Mouse (Mus musculus) cerebellum, adult 9-11 months (tissue): Measurements from ENCODE around the gene Pgm3.
"Not testable (repeated sequence)": the region's sequence is repeated elsewhere in the genome, so short reads cannot be mapped to it uniquely, and the experiment has no call there.

Experiments
- DNase-seq: peaks from one replicate; pipeline ENCODE4 v3.0.0; 2022

The Pgm3 gene

DNA sequence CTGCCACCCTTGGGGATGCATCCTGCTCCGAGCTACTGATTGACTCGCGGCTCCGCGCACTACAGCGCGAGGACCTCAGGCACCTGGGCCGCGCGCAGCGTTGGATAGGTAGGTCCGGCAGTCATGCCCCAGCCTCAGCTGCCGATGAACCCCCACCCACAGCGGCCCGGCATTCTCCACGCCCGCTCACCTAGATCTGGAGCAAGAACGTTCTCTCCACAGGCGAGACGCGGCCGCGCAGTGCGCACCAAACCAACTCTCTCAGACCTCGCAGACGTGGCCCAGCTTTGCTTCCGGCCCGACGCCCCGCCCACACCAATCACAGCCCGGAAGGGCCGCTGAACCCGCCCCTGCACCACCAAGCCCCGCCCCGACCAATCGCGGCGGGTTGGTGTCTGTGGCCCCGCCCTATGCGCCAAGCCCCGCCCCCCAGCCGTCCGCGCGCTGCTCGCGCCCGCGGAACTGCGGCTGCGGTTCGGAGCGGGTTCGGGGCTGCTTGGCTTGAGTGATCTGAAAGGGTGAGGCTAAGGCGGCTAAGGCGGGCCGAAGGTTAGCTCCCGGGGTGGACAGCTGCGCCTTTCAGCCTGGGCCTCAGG, at the start of gene Pgm3, which contains the start of gene Rwdd2a:
Gene Pgm3 (minus strand): TSS at position 303 of the 596 bp plus-strand sequence.
Gene Rwdd2a (plus strand): TSS at position 452 of the 596 bp plus-strand sequence.
- peak; percentile 97 for DNase-seq

- DNase-seq = no peak
Measured at GRCm38 (mm10) chr9:86619341-86620139, 47.9 kb upstream of the Pgm3 start.

GRCm38 (mm10) chr9:86617837-86618492, 46.3 kb upstream of the Pgm3 start:
- no peak for DNase-seq

- no peak for DNase-seq
Measured at GRCm38 (mm10) chr9:86615765-86616164, 44.1 kb upstream of the Pgm3 start.

DNA sequence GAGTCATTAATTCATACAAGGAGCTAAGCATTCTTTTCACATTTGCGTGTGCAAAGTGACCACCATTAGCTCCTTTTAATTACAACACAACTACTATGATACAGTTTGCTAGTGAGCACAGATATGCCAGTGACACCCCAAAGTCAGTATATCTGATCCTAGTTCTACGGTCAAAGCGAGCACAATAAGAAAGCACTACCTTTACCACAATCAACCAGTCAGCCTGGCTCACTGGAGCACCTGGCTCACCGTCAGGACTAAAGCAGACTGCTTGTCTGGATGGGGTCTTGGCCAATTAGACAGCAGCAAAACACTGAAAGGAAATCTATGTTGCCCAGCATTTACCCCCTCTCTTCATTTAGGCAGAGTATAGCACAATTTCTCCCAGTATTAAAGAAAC, 40.4 kb upstream of the Pgm3 start:
- no peak for DNase-seq

DNA sequence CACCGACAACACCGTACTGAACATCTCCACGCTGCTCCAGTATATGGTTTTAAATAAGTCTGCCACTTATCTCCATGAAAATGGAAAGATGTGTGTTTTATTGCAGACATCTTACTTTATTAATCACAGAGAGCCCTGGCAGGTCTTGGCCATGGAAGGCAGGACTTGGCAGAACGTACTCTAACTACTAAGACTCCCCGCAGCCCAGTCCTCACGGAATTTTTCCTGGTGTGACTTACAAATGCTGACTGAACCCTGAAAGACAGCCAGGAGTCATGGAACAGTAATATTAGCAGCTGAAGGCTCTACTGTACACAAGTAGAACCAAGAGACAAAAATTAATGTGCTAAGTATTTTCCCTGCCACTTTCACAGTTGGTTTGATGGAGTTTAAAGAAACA, 34.1 kb upstream of the Pgm3 start:
- DNase-seq = no peak

DNA sequence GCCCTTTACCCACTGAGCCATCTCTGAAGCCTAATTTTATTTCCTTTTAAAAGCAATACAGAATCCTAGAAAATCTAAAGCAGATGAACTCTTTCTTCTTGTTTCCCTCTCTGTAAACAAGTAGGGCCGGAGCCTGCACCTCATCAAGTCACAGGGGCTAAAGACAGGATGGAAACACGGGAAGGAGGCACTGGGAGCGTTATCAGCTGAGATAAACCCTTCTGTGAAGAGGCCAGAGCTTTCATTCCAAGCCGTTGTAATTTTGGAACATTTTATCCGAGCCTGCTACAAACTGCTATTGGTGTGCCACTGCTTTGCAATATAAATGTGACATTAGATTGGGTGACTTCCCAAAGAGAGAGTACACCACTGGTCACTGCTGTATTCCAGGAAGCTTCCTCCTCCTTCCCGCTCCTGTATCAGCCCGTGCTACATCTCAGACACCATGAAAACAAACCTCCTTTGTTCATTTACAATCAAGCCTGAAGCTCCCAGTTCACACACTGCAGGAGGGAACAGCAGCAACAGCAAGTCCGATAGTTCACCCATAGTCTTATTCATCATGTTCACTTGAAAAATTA, 28.2 kb upstream of the Pgm3 start:
- DNase-seq = no peak

- not testable (repeated sequence) for DNase-seq
Measured at GRCm38 (mm10) chr9:86596983-86597382, 25.3 kb upstream of the Pgm3 start.

- not testable (repeated sequence) for DNase-seq
Measured at GRCm38 (mm10) chr9:86594357-86594767, 22.7 kb upstream of the Pgm3 start.

DNA sequence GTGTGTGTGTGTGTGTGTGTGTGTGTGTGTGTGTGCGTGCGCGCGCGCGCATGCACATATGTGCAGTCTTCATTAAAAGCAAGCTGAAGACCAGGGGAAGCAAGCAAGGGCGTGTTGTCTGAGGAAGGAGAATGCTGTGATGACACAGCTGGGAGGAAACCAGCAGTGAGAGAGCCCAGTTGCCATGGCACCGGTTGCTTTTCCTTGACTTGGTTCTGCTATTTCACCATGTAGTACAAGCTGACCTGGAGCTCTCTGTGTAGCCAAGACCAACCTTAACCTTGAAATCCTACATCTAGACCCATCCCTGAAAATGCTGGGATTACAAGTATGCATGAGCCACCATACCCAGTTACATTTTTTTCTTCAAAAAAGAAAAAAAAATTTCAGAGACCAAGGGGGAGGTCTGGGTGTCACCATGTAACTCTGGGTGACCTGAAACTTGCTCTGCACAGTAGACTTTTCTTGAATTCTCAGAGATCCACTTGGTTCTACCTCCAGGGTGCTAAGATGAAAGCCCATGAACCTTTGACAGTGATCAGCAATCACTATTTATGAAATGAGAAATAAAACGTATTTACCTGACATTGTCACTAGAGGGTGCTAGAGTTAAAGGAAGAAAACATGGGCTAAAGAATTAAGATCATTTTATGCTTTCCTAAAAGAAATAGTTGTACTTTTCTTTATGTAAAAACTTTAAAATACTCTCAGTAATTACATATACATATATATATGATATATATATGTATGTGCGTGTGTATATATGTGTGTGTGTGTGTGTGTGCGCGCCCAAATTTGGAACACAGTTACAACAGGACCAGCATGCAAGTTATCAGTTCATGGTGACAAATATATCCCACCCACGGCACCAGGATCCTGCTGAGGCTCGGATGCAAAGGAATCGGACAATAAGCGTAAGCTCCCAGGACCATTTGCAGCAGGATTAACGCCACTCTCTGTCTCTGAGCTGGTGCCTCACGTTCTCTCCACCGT, 21.3 kb upstream of the Pgm3 start:
- DNase-seq = no peak

GRCm38 (mm10) chr9:86587019-86587795, 15.6 kb upstream of the Pgm3 start:
- no peak for DNase-seq

- DNase-seq = peak; percentile 55
Measured at GRCm38 (mm10) chr9:86583740-86584139, 12.1 kb upstream of the Pgm3 start.

GRCm38 (mm10) chr9:86579657-86580056, 8.0 kb upstream of the Pgm3 start:
- DNase-seq = no peak

GRCm38 (mm10) chr9:86575178-86575577, 3.5 kb upstream of the Pgm3 start:
- DNase-seq = no peak

DNA sequence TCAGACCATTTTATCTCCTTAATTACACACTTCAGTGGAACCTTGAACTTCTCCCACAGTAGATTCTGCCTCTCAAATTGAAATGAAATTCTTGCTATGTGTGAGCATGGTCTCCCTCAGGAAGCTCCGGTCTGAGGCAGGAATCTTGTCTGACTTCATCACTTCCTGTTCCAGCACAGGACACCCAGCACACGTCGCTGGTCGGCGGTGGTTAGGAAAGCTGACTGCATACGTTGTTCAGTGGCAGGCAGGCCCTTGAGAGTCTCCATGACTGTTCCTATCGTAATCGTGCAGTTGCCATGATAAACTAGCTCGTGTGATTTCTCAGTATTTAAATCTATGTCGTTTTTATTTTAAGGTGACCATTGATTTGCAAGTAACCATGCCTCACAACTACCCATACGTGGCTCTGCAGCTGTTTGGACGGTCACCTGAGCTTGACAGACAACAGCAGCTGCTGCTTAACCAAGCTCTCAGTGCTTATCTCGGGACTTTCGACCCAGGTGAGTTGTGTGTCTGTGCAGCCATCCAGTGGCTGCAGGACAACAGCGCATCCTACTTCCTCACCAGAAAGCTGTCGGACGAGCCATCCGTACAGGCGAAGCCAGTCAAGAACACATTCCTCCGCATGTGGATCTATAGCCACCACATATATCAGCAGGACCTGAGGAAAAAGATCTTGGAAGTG, 2.1 kb upstream of the Pgm3 start:
- DNase-seq = no peak

- peak; percentile 79 for DNase-seq
Measured at GRCm38 (mm10) chr9:86572636-86573291, 1.1 kb upstream of the Pgm3 start.

DNA sequence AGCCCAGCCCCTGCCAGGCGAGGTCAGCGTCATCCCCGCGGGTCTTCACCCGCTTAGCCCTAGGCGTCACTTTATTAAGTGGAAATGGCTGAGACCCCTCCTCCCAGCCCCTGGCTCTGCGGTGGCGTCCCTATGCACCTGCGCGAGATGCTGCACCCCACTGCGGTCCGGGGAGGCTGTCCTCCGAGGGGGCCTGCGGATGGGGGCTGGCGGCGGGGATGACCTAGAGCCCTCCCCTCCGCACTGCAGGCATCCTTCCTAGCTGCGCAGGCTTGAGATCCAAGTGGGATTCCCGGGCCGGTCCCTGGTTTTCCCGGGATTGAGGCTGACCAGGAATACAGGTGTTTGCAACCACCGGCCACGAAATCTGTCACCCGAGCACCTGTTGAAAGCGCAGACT, 554 bp upstream of the Pgm3 start:
- no peak for DNase-seq

DNA sequence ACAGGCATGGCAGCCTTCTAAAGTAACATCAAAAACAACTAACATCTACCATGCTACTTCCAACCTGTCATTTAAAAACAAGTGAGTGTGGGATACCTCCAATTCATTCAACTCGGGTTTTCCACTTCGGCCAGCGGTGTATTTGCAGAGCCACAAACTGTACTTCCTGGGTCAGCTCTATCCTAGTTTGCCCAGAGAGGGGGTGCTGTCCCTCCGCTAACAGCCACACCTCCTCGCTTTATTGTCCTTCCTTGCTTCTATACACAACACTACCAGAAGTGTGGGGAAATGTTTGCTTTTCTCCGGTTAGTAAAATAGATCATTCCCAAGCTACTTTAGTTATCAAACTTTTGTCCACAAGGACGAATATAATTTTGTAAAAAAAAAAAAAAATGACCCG, 696 bp downstream of the Pgm3 start:
- peak; percentile 24 for DNase-seq

GRCm38 (mm10) chr9:86570261-86570890, 1.3 kb downstream of the Pgm3 start:
- DNase-seq = peak; percentile 34
